Mouse (Mus musculus) kidney, adult 8-10 months (tissue): ENCODE results near the gene Arl5a.

Experiments
- DNase-seq, 2 experiments: peaks; one replicate each; pipeline ENCODE4 v3.0.0; 2022

Gene Arl5a

GRCm38 (mm10) chr2:52358156-52358555 is 66.5 kb downstream of the Arl5a start:
- DNase-seq: no peak

- no peak for DNase-seq
These were observed 73.7 kb downstream of the Arl5a start for GRCm38 (mm10) chr2:52351029-52351428.
